Mouse (Mus musculus): ENCODE measurements around the gene Kbtbd2.

Gene Kbtbd2

GRCm38 (mm10) chr6:56783561-56784272, 13.9 kb downstream of the Kbtbd2 start:
- no peak for DNase-seq

DNA sequence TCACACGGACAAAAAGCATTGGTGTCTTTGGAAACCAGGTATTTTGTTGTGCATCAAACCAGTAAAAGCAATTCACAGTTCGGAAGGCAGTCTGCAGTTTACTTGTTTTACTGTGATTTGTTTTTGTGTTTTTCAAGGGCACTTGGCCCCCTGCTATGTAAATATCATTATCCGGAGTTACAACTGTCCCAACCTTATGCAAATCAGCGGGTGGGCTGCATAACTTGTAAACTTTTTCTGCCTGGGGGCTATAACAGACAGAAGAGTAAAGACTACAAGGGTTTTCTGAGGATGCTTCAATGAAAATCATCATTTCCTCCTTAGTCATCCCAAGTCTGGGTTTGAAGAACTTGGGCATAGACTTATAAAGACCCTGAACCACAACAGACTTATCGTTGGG, 18.0 kb downstream of the Kbtbd2 start:
- DNase-seq = no peak

DNA sequence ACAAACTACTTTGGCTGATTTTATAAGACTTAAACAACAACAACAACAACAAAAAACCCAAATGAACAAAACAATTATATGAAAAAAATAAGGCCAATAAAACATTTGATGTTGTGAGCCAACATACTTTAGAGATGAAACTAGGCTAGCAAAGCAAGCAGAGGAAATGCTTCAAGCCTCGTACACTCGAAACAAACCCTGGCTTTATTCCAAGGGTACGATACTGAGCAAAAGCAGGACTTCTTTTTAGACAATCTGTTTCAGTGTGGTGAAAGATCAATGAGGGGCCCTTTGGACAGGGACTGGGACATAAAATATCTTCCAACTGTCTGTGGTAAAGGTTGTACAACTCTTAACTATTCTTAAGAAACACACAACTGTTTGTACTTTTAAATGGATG, 21.8 kb downstream of the Kbtbd2 start:
- no peak for DNase-seq

- no peak for DNase-seq
These were observed 31.9 kb downstream of the Kbtbd2 start for GRCm38 (mm10) chr6:56765696-56766095.

DNA sequence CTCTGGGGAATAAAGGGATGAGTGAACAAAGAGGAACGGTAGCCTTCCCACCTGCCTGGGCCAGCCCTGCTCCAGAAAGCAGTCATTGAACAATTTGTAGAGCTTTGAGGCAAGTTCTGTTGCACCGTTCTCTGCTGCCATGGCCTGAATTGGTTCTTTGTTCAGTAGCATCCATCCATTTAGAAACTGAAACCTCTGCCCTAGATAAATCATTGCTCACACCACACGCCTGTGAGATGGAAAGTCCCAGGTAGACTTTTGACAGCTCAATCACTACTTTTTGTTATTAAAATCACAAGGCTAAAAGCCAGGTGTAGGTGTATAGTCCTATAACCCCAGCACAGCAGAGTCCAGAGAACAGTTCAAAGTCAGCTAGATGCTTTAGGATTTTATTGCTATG, 32.3 kb downstream of the Kbtbd2 start:
- no peak for DNase-seq

GRCm38 (mm10) chr6:56759324-56759723, 38.3 kb downstream of the Kbtbd2 start:
- no peak for DNase-seq

DNA sequence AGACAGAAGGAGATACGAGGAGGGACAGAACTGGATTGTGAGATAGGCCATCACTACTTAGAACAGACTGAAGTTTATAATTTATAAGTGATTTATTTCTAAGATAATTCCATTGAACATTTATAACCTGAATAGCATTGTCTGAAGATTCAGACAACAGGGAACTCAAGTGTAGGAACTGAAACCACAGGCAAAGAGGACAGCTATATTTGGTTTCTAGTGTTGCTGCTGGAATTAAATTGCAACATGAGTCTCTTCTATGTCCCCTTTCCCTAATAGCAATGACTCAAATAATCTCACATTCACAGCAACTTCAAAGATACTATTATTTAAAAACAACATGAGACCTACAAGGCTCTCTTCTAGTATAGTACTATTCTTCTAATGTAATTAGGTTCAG, 41.5 kb downstream of the Kbtbd2 start:
- DNase-seq = no peak

- DNase-seq = no peak
These were observed 43.9 kb downstream of the Kbtbd2 start for GRCm38 (mm10) chr6:56753719-56754118.

DNA sequence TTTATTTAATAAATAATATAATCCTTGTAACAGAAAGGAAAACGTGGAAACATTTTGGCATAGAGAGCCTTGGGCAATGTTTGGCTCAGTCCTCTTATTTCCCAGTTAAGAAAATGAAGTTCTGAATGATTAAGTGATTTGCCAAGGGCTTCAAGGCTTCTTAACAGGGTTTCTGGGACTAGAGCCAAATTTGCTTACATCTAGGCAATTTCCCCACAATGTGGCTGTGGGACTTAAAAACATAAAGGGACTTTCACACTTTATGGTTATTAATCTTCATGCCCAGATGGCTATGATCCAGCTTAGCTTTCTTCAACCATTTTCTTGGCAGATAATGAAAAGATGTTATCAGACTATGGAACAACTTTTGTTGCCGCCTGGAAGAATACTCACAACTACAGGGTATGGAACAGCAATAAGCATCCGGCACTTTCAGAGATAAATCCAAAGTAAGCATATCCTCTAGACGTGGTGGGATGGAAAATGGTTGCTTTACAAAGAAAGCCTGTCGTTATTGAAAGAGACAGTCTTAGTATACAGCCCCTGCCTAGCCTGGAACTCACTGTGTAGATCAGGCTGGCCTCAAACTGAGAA, 51.6 kb downstream of the Kbtbd2 start:
- DNase-seq = no peak

- DNase-seq = no peak
These were observed 65.1 kb downstream of the Kbtbd2 start for GRCm38 (mm10) chr6:56732545-56732944.
